Mouse (Mus musculus): ENCODE measurements at regions not wholly inside any gene's neighbourhood (a gene's known extent, or its start where the extent isn't known, plus 50 kb on each side); places are given as distances from the start of the nearest gene placed in this dataset. TPM values are rescaled to one million over a fixed set of nuclear protein-coding genes. Genes with fewer than 3 reads are reported as not detected.

GRCm38 (mm10) chr16:92880356-92881043 lies 54.6 kb upstream of the Runx1 start:
- Histone ChIP-seq H3K36me3 (ENCODE audit: insufficient read depth, low read length) (no peaks in the 10 kb centered on the region), H3K4me2 (ENCODE audit: low read depth, low read length) (no peak overlapping the region), H3K4me3 (ENCODE audit: low read length) (no peak overlapping the region), H3K27me3 (ENCODE audit: insufficient read depth, low read length) (no peaks in the 10 kb centered on the region), H3K27ac (no peak overlapping the region), H3K9me3 (ENCODE audit: low read length) (no peaks in the 10 kb centered on the region), H3K9ac (replicated peaks; ENCODE audit: low read length) (no peak overlapping the region), H3K4me1 (ENCODE audit: insufficient read depth, low read length) (no peaks in the 10 kb centered on the region)
- ATAC-seq: no peak
- DNase-seq (ENCODE audit: low spot score): no peak
- TF ChIP-seq CTCF (IDR thresholded peaks at IDR 0.05; ENCODE audit: low read depth): no peak
- WGBS: 83% methylated on average over 3 of the region's 3 CpGs

GRCm38 (mm10) chr16:92878081-92878480 lies 52.1 kb upstream of the Runx1 start:
- DNase-seq (ENCODE audit: low spot score) (no peak), ATAC-seq (no peak)
- no peaks in the 10 kb centered on the region for H3K36me3 ChIP-seq (ENCODE audit: insufficient read depth, low read length)
- no peaks in the 10 kb centered on the region for H3K4me1 ChIP-seq (ENCODE audit: insufficient read depth, low read length)
- H3K27ac ChIP-seq: no peak overlapping the region
- no peak overlapping the region for H3K4me3 ChIP-seq (ENCODE audit: low read length)
- no peak overlapping the region for H3K4me2 ChIP-seq (ENCODE audit: low read depth, low read length)
- TF ChIP-seq CTCF (IDR thresholded peaks at IDR 0.05; ENCODE audit: low read depth): no peak
- WGBS: 87% methylated on average over 10 of the region's 10 CpGs
- no peaks in the 10 kb centered on the region for H3K9me3 ChIP-seq (ENCODE audit: low read length)
- H3K9ac ChIP-seq (replicated peaks; ENCODE audit: low read length): no peak overlapping the region
- no peaks in the 10 kb centered on the region for H3K27me3 ChIP-seq (ENCODE audit: insufficient read depth, low read length)

MicroRNAs encoded in the stretch of these regions (microRNA counts, 519-probe panel; counts per million panel counts)
- not detected for microRNA mmu-miR-802

Small RNA genes in the stretch of these regions (microRNA-seq; reads per million reads assigned to microRNA genes)
- 0 reads per million in 2 experiments for gene Gm28003
- gene Mir802: 2.5 to 2.6 reads per million in 2 experiments
